Mouse (Mus musculus) adrenal gland, adult 18-20 months (tissue): ENCODE measurements around the gene Prrc2a. TPM values are rescaled to one million over a fixed set of nuclear protein-coding genes. Genes with fewer than 3 reads are reported as not detected.

ENCODE experiments used
- DNase-seq, 2 experiments: peaks; one replicate each; pipeline ENCODE4 v3.0.0; 2021 to 2022; ENCODE audit warnings: low spot score in 2 of 2
- total RNA-seq, 2 experiments: library from RNA; stranded (reverse); gene quantifications; 1 replicate in 1 of 2; 2 replicates in 1 of 2; pipeline ENCODE4 v1.2.3; 2021

Prrc2a gene
- total RNA-seq, 2 experiments from 2014 or later = 214 to 251 TPM

DNA sequence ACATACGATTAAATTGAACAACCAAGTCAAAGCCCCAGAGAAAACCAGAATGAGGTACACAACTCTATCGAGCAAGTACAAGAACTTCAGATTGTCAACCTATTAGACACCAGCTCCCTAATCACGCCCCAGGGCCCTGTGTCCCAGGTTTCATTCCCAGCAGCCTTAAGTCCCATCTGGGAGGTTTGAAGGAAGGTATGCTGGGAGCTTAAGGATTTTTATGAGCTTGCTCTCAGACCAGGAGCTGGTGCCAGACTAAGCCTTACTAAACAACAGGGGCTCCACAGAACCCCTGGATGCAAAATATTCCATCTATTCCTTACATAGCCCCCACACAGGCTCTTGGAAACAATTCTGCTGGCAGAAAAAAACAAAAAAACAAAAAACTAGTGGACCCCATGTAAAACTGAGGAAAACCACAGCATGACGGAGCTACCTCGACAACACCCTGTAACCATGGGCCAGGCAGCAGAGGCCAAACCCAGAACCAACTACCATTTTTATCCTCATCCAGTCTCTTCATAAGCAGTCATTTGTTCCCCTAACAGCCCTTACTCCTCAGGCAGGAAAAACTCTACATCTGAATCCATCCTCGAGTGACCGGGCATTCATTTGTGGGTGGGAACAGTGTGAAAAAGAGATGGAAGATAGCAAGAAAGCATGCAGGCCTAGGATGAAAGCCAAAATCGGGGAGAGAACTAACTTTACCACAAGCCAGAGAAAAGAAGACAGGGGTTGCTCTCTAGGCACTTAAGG is 1.2 kb downstream of the Prrc2a start:
- DNase-seq = no peak

- peak in 1 of 2 experiments; percentile 42 for DNase-seq
Measured at GRCm38 (mm10) chr17:35162730-35163129, 2.0 kb downstream of the Prrc2a start.

DNA sequence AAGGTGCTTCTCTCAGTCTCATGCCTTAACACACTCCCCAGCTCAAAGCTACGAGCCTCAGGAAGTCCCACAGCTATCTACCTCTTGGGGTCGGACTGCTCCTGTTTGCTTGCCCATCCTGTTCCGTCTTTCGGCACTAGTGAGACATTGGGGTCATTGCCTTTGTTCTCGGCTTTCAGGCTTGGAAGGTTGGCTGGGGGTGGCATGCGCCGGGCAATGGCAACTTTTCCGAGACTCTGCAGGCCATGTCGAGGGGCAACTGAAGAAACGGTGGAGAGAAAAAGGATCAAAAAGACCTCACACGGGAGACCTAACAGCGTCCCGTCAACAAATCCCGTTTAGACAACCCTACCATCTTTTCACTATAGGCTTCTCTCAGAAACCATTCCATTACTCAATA is 2.6 kb downstream of the Prrc2a start:
- no peak for DNase-seq

DNA sequence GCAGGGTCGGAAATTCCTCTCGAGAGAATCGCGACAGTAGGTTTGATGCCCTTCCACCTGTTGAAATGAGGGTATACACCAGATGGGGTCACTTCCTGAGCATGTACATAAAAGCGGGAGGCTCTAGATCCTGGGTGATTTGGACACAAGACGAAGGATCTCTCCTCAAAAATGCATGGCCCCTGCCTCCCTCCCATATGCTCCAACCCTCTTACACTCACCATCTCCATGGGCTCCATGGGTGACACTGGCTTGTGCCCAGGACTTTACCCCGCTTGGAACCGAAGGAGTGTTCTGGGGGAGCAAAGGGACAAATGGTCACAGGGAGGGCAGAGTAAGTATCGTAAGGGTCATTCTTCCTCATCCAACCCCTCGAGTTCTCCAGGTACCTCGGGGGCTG is 3.3 kb downstream of the Prrc2a start:
- DNase-seq = no peak

DNA sequence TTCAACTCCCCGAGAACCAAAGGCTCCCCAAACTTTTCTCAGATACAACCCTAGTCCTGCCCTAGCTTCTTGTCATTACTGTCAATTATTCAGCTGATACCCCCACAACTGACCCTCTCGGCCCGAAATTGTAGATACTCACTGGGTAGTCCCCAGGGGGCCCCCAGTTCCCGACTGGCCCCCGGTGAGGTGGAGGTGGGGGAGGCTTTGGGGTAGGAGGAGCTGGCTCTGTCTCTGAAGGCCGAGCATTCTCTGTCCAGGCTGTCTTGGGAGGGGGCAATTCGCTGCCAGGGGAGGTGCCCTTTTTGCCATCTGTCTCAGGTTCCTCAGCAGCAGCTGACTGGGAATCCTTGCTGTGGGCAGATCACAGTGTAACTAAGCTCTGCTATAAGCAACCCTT is 5.1 kb downstream of the Prrc2a start:
- DNase-seq = no peak

DNA sequence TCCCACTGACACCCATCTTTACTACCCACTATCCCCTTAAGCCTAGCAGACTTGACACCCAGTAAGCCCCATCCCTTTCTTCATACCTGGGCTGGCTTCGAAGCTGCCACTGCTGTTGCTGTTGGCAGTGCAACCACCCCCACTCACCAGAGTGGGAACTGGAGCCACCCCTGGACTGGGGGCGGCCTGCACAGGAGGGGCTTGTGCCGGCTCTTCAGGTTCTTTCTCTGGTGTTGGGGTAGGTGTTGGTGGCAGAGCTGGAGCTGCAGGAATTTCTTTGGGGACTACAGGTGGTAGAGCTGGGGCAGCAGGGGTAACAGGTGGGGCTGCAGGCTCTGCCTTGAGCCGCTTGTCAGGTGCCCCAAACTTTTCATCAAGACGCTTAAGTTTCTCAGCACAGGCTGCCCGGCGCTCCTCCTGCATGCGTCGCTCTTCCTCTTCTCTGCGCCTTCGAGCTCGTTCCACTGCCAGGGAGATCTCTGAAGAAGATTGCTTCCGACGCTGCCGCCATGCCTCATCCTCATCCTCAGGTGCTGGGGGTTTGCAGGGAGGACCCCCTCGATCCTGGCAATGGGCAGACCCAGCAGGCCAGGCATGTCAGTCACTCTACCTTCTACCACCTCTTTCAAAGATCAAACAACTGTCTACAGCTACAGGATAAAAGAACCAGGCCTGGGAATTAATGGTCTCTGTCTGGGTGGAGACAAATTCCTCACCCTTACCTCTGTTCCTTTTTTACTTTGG is 5.7 kb downstream of the Prrc2a start:
- no peak for DNase-seq

- no peak for DNase-seq
Measured at GRCm38 (mm10) chr17:35157661-35158175, 7.0 kb downstream of the Prrc2a start.

GRCm38 (mm10) chr17:35157254-35157653 is 7.4 kb downstream of the Prrc2a start:
- DNase-seq = no peak

GRCm38 (mm10) chr17:35156461-35157200 is 8.1 kb downstream of the Prrc2a start:
- DNase-seq = no peak

DNA sequence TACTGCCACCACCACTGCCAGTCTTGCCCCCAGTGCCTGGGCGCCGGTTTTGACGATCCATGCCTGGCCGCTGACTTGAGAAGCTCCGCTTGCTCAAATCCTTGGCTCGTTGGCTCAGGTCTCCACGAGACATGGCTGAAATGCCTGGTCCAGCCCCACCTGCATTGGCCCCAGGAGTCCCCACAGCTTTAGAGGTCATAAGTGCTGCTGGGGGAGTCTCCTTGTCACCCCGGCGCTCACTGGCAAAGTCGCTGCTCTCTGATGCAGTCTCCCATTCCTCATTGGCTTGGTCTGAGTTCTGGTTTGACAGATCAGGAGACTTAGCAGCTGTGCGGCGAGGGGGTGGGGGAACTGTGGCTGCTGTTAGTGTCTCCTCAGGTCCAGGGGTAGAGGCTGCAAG is 9.2 kb downstream of the Prrc2a start:
- no peak for DNase-seq

- DNase-seq = no peak
Measured at GRCm38 (mm10) chr17:35154616-35155015, 10.1 kb downstream of the Prrc2a start.

- no peak for DNase-seq
Measured at GRCm38 (mm10) chr17:35153931-35154330, 10.8 kb downstream of the Prrc2a start.

- DNase-seq = no peak
Measured at GRCm38 (mm10) chr17:35153077-35153476, 11.6 kb downstream of the Prrc2a start.

DNA sequence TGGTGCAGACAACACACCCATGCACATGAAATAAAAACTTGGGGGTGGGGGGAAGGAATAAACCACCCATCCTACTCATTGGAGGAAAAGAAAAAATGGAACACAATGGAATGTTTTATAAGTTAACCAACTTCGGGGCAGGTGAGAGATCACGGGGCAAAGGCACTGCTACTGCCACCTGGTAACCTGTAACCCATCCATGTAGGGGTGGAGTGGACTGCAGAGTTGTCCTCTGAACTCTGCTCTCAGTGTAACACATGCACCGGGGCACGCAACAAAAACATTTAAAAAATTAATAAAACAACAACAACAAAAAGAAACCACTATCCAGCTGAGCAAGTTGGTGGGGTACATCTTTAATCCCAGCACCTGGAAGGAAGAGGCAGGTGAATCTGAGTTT is 12.6 kb downstream of the Prrc2a start:
- no peak for DNase-seq

DNA sequence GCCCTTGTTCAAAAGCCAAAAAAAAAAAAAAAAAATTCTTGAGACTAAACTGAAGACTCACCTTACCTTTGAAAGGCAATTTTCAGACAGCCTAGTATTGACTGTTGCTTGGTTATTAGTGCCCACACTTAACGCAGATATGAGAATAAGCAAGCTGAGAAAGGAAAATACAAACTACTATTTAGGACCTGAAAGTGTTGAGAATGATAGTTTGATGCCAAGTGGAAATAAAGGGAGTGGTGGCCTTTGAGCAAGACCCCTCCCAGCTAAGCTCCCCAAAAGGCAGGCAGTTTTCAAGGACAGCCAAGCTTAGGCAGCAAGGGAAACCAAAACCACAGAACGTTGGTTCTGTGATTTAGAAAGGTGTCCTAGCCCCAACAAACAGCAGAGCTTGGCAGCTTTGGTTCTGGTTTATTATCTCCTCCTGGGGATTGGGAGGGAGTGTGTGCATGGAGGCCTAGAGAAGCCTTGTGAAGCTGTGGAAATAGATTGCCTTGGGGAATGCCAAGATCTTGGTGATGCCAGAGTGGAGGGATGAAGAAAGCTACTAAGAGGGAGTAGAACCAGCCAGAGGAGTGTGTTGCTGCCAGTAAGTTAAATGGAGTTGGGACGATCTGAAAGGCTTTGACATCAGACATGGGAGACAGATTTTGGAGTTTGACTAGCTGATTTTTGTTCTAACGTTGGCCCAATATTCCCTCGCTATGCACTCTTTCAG is 16.6 kb downstream of the Prrc2a start:
- no peak for DNase-seq

DNA sequence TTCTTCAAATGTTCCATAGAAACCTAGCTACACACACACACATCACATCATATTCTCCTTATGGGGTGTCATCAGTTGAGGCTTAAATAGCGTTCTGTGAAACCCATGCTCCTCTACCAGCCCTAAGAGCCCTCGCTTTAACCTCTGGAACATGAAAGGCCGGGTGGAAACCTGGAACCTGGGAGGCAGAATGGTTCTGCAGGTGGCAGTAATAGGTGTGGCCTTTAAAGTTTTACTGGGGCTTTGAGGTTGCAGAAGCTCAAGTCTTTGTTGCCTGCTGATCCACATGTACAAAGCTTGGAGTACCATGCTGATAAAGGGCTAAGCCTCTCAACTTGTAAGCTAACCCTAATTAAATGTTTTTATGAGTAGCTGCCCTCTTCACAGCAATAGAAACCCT is 17.3 kb downstream of the Prrc2a start:
- no peak for DNase-seq

DNA sequence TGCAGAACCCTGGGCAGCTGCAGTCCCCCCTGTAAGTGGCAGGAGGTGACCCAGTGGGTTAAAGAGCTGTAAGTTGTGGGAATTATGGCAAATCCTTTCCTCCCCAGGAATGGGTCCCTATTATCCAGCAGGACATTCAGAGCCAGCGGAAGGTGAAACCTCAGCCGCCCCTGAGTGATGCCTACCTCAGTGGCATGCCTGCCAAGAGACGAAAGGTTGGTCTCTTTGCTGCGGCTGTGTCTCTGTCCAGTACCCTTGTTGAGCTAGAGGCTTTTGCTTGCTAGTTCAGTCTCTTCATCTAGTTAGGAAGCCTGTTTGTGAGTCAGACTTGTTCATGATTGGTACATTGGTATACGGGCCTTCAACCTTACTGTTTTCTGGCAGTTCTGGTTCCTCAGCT is 18.6 kb downstream of the Prrc2a start:
- peak in 1 of 2 experiments; percentile 21 for DNase-seq

DNA sequence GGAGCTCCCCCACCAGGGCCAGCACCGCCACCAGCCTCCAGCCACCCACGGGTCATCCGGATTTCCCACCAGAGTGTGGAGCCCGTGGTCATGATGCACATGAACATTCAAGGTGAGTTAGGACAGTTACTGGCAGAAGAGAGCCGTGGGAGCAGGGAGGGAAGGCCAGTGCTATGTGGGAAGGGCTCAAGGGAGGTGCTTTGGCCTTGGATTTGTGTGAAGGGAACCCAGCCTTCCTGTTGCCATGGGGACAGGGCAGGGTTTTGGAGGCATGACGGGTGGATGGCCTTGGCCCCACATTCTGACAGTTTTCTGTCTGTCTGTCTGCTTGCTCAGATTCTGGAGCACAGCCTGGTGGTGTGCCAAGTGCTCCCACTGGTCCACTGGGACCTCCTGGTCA is 22.7 kb downstream of the Prrc2a start:
- DNase-seq = peak; percentile 47 to 70

- no peak for DNase-seq
Measured at GRCm38 (mm10) chr17:35140490-35140996, 24.2 kb downstream of the Prrc2a start.

- no peak for DNase-seq
Measured at GRCm38 (mm10) chr17:35139269-35139668, 25.4 kb downstream of the Prrc2a start.
